Mouse (Mus musculus) T-helper 17 cell (primary cell): ENCODE measurements at regions not wholly inside any gene's neighbourhood (a gene's known extent, or its start where the extent isn't known, plus 50 kb on each side); places are given as distances from the start of the nearest gene placed in this dataset.

Experiments used
- in situ Hi-C, 2 experiments: fragments of 300-600 bp; cut with MboI, MseI; formaldehyde crosslinking; loops; 1 replicate in 1 of 2; 2 replicates in 1 of 2; pipeline ENCODE4 v1.15.1; 2025; ENCODE audit warnings: high pct_unique_total_duplicates in 2 of 2

DNA sequence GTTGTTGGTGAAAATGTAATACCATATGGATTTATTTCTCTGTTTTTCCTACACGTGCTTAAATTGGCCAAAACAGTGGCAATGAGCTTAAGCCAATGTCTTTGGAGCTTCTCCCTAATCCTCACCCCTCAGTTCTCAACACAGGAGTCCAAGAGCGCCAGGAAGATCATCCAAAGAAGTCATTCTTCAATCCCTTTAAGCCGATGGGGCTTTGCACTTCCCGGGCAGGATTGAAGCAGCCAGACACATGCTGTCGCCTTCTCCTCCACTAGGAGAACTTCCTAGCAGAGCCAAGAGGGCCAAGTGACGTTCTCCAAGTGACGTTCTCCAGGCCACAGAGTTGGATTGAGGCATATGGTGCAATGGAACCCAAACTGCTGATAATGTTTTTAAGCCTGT lies 286.3 kb upstream of the Actbl2 start:
- in situ Hi-C loops = loop anchor here in 1 of 2 experiments (5.0 kb wide), 1 partner anchor 571 kb away; the partner anchor contains the start of gene Plk2

DNA sequence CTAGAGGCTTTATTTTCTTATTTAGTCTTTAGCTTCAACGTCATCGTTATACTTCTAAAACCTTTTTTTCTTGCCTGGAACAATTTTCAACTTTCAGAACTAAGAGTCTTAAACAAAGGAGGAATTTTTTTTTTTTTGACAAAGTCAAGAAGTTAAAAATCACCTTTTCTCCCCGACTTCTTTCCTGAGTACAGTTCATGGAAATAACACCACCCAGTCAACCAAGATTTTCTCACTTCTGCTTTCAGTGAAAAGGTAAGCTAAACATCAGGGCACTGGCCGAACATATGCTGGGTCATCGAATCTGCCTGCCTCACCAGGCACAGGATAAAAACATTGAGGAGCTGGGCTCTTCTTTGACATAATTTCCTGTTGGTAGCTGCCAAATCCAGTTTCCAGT lies 277.4 kb upstream of the Actbl2 start:
- in situ Hi-C loops = no loop called here

- in situ Hi-C loops = no loop called here
Measured at GRCm38 (mm10) chr13:110978022-110978421, 276.8 kb upstream of the Actbl2 start.

GRCm38 (mm10) chr13:110990677-110991076 lies 264.1 kb upstream of the Actbl2 start:
- in situ Hi-C loops = no loop called here

GRCm38 (mm10) chr13:110991121-110991520 lies 263.7 kb upstream of the Actbl2 start:
- in situ Hi-C loops = no loop called here

GRCm38 (mm10) chr13:110994596-110994995 lies 260.2 kb upstream of the Actbl2 start:
- in situ Hi-C loops = no loop called here

GRCm38 (mm10) chr13:111002670-111003069 lies 252.1 kb upstream of the Actbl2 start:
- in situ Hi-C loops = loop anchor here in 1 of 2 experiments (5.0 kb wide), 1 partner anchor 930 kb away; no protein-coding TSS in a partner anchor

DNA sequence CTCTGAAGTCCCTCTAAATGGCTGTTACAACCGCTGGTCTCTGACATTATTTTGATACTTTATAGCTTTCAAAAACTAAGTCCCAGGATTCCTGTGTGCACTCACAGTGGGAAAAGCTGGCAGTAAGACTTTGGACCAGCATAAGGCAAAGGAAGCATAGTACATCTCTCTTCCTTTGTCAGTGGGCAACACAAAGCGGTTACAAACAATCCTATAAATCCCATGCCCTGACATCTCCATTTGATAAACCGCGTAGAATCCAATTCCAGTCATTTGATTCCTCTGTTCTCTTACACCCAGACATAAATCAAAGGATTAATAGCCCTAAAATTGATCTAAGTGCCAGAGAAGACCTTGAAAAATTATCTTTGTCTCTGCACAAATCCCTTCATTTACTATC lies 240.7 kb upstream of the Actbl2 start:
- in situ Hi-C loops = no loop called here

DNA sequence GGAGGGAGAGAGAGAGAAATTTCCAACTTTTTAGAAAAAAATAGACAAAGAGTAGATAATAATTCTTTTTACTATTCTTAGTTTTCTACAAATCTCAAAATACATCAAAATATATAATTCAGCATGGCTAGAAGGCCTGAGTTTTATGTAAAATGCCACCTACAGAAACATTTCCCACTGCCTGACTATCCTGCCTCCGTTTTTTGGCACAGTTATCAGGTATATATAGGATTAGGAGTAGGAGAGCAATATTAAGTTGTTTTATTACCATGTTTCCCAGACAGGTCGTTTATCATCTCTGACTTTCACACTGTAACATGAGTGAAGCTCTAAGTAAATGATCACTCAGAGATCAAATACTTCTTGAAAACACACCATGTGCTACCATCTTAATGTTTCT lies 224.7 kb upstream of the Actbl2 start:
- in situ Hi-C loops = loop anchor here in 1 of 2 experiments (10.0 kb wide), 1 partner anchor 1465 kb away; no protein-coding TSS in a partner anchor

GRCm38 (mm10) chr13:111031633-111032032 lies 223.2 kb upstream of the Actbl2 start:
- in situ Hi-C loops = loop anchor here in 1 of 2 experiments (10.0 kb wide), 1 partner anchor 1463 kb away; no protein-coding TSS in a partner anchor

DNA sequence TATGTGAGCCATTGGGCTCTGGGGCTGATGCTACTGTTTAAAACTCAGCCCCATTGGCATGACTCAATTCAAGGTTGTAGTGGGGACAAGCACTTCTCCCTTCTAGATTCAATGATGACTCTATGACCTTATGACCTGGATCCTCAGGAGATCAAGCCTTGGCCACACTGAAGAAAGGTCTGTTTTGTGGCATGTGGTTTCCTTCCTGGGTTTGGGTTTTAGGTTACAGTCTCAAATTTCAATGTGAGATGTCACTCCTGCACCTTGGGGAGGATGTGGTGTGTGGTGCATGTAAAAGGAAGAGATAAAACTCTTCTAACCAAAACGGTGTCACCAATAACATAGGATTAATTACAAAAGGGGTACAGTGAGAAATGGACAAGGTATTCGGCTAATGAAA lies 211.2 kb upstream of the Actbl2 start:
- in situ Hi-C loops = no loop called here

GRCm38 (mm10) chr13:111044328-111045002 lies 210.3 kb upstream of the Actbl2 start:
- in situ Hi-C loops = no loop called here

DNA sequence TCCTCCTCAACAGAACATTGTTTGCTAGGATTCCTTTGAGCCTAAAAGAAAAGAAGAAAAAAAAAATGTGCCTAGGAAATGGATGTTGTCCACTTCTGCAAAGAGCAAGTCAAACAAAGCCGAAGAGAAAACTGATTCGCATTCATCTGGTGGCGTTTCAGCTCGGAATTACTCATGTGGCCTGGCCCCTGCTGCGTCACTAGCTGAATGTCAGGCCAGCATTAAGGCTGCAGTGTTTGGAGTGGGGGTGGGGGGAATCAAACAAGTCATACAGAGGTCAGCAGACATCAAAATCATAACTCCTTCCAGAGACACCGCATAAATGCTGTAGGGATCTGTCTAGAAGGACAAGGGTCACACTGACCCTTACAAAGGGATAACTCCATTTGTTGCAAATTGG lies 204.7 kb upstream of the Actbl2 start:
- in situ Hi-C loops = no loop called here

GRCm38 (mm10) chr13:111055817-111056216 lies 199.0 kb upstream of the Actbl2 start:
- in situ Hi-C loops = no loop called here

DNA sequence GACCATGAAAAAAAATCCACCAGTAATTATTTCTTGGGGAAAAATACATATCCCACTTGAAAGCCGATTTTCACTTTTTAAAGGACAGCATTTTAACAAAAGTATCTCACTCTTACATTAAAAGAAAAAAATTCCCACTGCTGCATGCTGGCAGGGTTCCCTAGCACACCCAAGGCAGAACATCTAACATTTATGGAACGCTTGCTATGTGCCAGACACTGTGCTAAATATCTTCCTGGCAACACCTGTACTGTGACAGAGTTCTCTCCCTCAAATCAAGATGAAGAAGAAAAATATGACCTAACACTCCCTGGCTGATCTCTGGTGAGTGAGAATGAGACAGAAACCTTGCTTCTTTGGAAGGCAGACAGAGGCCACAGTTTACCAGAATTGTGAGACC lies 167.1 kb upstream of the Actbl2 start:
- in situ Hi-C loops = loop anchor here in 1 of 2 experiments (10.0 kb wide), 1 partner anchor 217 kb away; no protein-coding TSS in a partner anchor

- in situ Hi-C loops = loop anchor here in 1 of 2 experiments (10.0 kb wide), 1 partner anchor 1691 kb away; no protein-coding TSS in a partner anchor
Measured at GRCm38 (mm10) chr13:111096071-111096470, 158.7 kb upstream of the Actbl2 start.

DNA sequence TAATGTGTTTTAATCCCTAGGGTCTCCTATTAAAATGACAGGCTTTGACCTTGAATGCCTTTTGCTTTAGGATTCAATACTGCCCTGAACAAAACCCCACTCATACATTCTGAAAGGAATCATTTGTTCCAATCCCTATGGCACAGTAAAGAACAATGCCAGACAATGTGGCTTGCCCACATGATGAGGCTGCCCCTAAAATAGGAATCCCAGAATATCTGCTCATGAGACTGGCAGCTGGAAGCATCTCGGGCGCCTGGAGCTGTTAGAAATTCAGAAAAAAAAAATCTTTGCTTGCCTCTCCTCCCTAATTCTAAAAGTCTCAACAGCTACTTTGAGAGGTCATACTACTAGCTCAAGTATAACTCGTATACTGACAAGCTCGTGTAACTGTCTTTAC lies 157.5 kb upstream of the Actbl2 start:
- in situ Hi-C loops = loop anchor here in 1 of 2 experiments (10.0 kb wide), 1 partner anchor 1693 kb away; no protein-coding TSS in a partner anchor

- in situ Hi-C loops = loop anchor here in 1 of 2 experiments (10.0 kb wide), 1 partner anchor 1694 kb away; no protein-coding TSS in a partner anchor
Measured at GRCm38 (mm10) chr13:111098738-111099137, 156.1 kb upstream of the Actbl2 start.

- in situ Hi-C loops = loop anchor here in 1 of 2 experiments (10.0 kb wide), 1 partner anchor 1694 kb away; no protein-coding TSS in a partner anchor
Measured at GRCm38 (mm10) chr13:111099252-111099651, 155.6 kb upstream of the Actbl2 start.

DNA sequence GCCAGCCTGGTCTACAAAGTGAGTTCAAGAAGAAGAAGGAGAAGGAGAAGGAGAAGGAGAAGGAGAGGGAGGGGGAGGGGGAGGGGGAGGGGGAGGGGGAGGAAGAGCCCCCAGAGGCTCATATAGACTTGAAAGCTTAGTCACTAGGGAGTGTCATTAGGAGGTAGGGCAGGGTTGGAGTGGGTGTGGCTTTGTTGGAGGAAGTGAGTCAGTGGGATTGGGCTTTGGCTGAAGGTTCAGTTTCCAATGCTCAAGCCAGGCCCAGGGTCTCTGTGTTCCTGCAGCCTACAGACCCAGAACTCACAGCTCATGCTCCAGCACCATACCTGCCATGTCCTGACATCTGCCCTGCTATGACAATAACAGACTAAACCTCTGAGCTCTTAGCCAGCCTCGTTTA lies 154.4 kb upstream of the Actbl2 start:
- in situ Hi-C loops = no loop called here

- in situ Hi-C loops = no loop called here
Measured at GRCm38 (mm10) chr13:111104567-111105219, 150.1 kb upstream of the Actbl2 start.

GRCm38 (mm10) chr13:111131108-111131507 lies 123.7 kb upstream of the Actbl2 start:
- in situ Hi-C loops = no loop called here
